Mouse (Mus musculus): ENCODE measurements around the gene Gm19426. TPM values are rescaled to one million over a fixed set of nuclear protein-coding genes. Genes with fewer than 3 reads are reported as not detected.

Gm19426 gene
- total RNA-seq (2021): 1 to 10 TPM; 3.1 to 7.9 TPM
- long read RNA-seq, experiment 1, partial matches to known transcripts: 0 of 1 reads
- long read RNA-seq, experiment 1, other reads (novel, unspliced or antisense): 0 of 1 reads
- long read RNA-seq, experiment 2: 0 reads

DNA sequence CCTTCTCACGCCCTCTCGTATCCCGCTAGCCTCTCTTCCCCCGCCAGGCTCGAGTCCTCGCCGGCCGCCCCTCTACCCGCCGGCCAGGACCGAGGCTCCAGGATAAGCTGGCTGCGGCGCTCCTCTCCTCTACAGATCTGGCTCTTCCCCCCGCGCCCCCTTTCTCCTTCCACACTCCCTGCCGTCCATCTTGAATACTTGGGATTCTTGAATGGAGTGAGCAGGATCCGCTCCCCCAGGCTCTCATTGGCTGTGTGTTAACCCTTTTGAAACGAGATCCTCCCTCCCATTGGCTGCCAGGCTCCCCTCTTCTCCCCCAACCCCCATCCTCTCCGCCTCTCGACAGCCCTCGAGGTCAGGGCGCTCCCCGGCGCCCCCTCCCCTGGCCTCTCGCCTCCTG lies at the start of gene Gm19426:
Gm19426 (minus strand) TSS at position 95 of the 400 bp plus-strand sequence.
- peak; percentile 85 for DNase-seq

- no peak for DNase-seq
Observed at GRCm38 (mm10) chr2:84793154-84793553, 49.7 kb upstream of the Gm19426 start.

DNA sequence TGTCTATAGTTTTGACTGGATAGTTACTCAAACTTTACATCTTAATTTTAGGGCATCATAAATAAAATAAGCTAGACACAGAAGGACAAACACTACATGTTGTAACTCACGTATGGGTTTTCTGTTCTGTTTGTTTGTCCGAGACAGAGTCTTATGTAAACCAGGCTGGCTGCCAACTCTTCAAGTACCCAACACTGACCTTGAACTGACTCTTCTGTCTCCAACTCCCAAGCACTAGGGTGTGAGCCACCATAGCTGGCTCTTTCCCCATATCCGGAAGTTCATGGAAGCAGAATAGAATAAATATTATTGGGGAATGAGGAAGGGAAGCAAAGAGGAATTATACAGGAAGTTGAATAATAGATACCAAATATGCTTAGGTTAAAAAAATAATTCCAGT lies 49.1 kb upstream of the Gm19426 start:
- peak; percentile 52 for DNase-seq

DNA sequence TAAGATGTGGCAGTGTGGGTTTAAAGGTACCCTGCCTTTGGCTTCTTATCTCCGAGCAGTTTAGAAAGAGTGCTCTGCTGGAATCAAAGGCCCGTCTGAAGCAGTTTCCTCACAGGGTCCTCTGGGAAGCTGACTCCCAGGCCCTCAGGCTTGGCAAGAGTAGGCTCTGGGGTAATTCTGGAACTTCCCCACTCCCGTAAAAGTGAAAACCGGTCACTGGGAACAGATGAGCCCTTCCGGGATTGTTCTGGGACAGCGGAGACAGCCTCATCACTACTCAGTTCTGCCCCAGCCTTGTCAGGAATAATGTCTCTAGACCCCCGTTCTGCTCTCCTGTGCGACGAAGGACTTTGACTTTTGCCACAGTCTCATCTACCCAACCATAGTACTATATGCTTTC lies 47.0 kb upstream of the Gm19426 start:
- DNase-seq: peak; percentile 36

DNA sequence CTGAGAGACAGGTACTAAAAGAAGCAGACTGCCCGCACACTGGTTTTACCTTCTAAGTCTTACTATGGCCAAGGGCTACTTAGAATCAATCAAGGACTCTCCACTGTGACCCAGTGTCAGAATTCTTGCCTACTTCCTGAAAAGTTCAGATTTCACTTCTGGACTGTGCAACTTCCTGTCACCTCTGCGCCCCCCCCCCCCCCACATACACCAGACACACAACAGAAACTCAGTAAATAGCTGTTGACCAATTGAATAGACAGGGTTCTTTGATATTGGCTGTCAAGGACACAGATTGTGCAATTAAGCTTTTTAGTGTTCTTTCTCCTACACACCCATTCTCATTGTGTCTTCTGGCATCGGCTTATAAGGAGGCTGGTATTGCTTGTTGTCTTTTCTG lies 44.9 kb upstream of the Gm19426 start:
- no peak for DNase-seq

DNA sequence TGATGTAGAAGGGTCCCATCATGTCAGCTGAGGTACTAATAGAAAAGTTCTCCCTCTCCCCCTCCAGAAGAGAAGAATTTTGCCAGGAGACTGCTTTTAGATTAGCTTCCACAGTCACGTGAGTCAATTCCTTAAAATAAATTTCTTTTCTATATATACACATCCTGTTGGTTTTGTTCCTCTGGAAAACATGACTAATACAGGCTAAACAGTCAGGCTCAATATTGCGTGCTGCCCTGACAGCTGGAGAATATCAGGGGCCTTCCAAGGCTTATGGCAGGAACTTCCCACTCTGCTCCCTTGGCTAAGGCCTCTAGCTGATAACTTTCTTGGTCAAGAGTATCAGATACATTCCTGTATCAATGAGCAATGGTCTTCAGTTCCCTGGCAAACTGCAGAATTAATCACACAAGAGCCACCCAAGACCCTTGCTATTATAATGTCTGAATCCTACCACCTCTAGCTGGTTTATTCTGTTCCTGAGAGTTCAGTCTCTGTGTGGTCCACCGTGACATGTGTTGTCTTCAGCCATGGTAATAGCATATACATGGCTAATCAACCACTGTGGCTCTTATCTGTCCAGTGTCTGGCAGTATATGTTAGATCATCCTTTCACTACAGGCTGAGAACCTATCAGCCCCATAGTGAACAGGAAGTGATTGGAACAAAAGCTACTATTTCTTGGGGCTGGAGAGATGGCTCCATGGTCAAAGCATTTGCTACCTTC lies 40.5 kb upstream of the Gm19426 start:
- DNase-seq: no peak

DNA sequence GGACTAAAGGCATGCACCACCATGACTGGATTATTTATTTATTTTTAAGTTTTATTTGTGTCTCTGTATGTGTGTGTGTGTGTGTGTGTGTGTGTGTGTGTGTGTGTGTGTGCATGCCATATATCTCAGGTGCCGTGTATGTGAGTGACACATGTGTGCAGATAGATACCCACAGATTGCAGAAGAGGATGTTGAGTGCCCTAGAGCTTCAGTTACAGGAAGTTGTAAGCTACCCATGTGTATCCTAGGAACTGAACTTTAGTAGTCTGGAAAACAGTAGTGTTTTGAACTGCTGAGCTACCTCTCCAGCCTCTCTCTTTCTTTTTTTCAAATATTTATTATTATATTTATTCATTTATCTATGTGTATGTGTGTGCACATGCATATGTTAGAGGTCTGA lies 39.9 kb upstream of the Gm19426 start:
- DNase-seq: no peak

DNA sequence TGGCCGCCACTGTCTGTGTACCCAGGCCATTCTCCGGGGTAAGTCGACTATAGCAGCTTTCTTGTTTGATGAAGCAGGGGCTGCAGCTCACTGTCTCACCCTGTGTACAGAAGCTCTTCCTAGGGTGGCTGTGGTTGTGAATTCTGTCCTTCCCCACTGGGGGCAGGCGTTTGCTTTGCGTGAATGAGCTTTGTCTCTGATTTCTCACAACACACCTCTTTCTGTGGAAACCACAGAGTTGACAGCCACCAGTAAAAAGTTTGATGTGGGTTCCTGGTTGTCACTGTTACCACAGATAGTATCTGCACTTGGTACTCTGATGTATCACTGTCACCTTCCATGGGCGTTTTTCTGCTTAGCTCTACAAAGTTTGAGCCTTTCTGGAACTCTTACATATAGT lies 35.8 kb upstream of the Gm19426 start:
- DNase-seq: no peak

- DNase-seq: no peak
Observed at GRCm38 (mm10) chr2:84777706-84778105, 34.3 kb upstream of the Gm19426 start.

- peak; percentile 16 for DNase-seq
Observed at GRCm38 (mm10) chr2:84775665-84776064, 32.2 kb upstream of the Gm19426 start.

DNA sequence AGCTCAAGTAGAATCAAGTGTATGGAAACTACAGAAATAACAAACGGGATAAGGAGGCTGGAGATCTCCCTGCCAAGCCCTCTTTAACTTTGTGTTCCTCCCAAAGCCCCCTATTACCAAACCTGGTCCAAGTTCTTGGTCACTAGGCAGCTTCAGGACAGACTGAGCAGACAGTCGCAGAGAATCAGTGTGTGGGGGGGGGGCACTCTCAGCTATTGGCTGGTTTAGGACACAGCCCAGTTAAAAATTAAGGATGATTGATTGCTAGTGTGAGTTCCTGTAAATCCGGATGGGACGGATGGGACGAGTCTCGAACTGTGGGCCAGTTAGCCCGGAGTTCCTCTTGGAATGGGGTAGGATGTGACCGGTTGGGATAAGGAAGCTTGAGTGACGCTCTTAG lies 31.8 kb upstream of the Gm19426 start, which contains the start of gene Serping1:
Serping1 (minus strand) TSS at position 204 of the 400 bp plus-strand sequence.
- DNase-seq: no peak

GRCm38 (mm10) chr2:84774751-84775150 lies 31.3 kb upstream of the Gm19426 start:
- peak; percentile 51 for DNase-seq

DNA sequence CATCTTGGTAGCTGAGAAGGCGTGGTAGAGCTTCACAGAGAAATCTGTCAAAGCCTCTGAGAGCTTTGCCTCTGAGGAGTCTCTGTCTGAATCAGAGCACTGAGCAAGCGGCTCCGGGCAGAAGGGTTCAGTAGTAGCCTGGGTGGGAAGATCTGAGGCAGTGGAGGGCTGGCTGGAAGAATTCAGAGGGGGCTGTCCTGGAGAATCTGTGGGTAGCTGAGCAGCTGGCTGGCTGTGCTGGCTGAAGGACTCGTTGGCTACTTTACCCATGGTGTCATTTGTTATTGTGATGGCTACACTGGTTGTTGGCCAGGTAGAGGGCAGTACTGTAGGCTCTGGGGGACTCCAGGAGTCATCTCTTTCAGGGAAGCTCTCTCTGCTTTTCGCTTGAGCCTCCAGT lies 29.7 kb upstream of the Gm19426 start:
- no peak for DNase-seq

DNA sequence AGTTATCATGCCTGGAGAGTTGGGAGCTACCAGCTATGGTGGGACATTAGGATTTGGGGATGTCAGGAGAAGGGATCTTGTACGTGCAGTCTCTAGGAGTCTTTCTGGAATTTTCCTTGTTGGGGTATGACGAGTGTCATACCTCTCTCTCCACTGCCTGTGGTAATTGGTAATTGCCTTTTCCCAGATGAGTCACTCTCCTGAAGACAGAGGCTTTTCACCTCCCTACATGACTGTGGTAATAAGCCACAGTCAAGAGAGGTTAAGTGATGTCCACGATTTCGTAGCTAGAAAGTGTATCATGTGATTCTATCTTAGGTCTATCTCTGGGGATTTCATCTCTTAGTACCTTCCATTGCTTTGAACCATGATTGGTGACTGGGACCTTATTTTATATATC lies 29.0 kb upstream of the Gm19426 start:
- no peak for DNase-seq

DNA sequence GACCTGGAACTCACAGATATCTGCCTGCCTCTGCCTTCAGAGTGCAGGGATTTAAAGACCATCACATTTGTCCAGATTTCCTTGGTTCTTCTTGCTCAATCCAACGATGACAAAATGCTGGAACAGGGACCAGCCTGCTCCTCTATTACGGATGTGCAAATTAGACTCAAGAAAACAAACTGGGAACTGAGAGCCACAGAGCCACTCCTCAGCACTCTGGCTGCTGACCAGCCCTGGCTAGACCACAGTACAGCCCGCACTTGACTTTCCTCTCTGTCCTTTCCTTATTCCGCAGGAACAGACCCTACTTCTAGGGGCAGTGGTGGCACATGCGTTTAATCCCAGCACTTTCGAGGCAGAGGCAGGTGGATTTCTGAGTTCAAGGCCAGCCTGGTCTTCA lies 27.0 kb upstream of the Gm19426 start:
- peak; percentile 18 for DNase-seq

DNA sequence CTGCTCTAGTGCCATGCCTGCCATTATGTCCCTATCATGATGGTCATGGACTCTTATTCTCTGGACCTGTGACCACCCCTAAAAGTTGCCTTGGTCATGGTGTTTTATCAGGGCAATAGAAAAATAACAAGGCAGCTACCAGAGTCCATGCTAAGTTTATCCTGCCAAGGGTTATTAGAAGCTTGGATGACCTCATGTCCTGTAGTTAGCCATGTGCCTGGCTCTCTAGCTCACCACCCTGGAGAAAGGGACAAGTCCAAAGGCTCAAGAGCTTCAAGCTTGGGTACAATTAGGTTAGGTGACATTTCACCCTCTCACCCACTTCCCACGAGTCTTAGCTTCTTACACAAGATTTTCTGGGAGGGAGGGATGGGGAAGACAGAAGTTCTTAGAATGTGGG lies 19.4 kb upstream of the Gm19426 start:
- no peak for DNase-seq

- DNase-seq: no peak
Observed at GRCm38 (mm10) chr2:84762295-84762694, 18.8 kb upstream of the Gm19426 start.

GRCm38 (mm10) chr2:84761840-84762239 lies 18.4 kb upstream of the Gm19426 start:
- DNase-seq: peak; percentile 18

DNA sequence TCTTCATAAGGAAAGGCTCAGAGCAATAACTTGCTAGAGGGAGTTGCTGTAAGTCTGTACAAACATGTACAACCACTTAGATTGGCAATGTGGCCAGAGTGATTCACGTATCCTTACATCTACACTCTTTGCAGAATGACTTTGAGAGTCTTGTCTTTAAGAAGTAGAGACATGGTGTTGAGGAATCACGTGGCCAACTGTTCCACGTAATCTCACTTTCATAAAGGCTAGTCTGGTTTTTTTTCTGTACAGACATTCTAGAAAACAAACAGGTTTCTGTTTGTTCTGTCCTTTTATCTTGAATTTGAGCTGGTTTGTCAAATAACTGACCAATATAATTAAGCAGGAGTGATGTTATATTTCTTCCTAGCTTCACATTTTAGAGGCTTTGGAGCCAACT lies 17.9 kb upstream of the Gm19426 start:
- no peak for DNase-seq

- DNase-seq: no peak
Observed at GRCm38 (mm10) chr2:84760777-84761176, 17.3 kb upstream of the Gm19426 start.

- peak; percentile 63 for DNase-seq
Observed at GRCm38 (mm10) chr2:84758542-84759127, 15.2 kb upstream of the Gm19426 start.

- no peak for DNase-seq
Observed at GRCm38 (mm10) chr2:84757026-84757682, 13.7 kb upstream of the Gm19426 start.

DNA sequence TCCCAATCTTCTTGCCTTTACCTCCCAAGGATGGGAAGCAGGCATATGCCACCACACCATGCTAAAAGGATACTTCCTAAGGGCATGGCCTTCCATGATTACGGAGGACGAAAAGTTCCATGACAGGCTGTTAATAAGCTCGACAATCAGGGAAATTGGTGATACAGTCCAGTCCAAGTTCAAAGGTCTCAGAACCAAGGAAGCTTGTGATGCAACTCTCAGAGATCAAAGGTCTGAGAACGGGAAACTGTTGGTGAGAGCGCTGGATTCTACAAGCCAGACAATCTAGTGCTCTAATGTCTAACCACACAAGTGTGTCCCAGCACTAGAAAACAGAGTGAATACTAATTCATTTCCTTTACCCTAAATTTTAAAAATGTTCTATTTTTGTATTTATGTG lies 12.8 kb upstream of the Gm19426 start:
- no peak for DNase-seq
